Mouse (Mus musculus): ENCODE results near the gene Zfp605.
"Not testable (repeated sequence)": the region's sequence is repeated elsewhere in the genome, so short reads cannot be mapped to it uniquely, and the experiment has no call there.

The Zfp605 gene

DNA sequence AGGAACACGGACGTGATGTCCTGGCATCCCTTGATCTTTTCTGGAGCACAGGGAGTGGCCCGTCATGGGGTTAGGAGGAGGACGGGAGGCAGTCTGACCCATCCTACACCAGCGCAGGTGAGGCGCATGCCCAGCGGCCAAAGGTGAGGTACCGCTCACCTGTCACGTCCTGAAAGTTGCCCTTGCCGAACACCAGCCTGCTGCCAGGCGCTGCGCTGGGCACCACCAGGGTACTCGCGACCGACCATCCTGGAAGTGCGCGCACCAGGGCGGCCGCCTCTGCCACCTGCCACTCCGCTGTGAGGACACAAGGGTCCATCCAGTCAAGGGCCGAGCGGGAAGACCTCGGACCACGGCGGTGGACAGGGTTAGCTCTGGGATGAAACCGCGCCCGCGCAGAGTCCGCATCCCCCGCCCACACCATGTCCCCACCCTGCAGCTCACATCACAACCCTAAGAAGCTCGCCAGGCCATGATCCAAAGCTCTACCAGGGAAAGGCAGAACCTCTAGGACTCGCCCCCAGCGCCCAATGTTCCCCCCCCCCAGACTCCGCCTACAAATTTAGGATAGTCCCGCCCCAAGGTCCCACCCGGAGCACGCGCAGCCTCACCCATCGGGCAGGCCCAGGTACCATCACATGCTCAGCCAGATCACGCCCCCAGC lies 2.9 kb upstream of the Zfp605 start:
- no peak for DNase-seq (ENCODE audit: extremely low read depth, insufficient read length, low spot score)

DNA sequence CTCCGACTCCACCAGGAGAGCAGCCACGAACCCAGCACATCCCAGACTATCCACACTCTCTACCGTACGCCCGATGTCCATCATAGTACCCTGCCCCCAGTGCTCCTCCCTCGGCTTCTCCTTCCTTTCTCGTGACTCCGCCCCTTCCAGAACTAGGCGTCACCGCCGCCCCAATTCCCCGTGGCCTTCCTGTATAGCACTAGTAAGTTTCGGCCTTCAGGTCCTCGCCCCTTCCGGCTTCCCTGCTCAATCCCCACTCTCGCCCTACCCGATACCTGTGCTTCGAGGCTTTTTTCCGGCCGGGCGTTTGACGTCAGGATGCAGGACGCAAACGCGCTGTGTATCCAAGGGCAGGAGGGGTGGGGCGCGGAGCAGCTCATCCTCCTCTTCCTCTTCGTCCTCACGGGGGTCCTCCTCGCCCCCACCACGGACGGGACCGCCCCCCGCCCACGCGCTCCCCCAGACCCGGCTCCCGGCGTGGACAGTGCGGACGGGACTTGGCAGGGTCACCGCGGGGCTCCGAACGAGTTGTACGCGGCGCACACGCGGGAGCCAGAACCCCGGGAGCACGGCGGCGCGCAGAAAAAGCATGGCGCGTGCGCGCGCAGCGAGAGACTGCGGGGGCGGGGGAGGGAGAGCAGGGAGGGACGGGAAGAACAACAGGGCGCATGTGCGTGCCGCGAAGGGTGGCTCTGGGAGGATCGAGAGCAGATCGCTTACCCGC lies 2.1 kb upstream of the Zfp605 start, which contains the start of gene Gtpbp6:
Gene Gtpbp6, minus strand, starts transcription at position 617 of the 724 bp plus-strand sequence.
- peak; percentile 95 for DNase-seq (ENCODE audit: extremely low read depth, insufficient read length, low spot score)

DNA sequence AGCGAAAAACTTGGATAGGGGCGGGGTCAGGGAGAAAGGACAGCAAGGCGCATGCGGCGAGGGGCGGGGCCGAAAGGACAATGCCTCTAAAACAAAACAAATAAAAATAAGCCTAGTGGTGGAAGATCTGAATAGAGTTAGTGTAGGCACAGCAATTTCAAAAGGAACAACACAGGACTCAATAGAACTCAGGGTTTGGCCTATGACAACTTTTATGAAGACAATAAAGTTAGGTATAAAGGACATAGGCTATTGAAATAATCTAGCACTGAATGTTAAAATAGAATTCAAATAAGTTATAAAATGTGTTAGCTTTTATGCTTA lies 1.6 kb upstream of the Zfp605 start:
- no peak for DNase-seq (ENCODE audit: extremely low read depth, insufficient read length, low spot score)

DNA sequence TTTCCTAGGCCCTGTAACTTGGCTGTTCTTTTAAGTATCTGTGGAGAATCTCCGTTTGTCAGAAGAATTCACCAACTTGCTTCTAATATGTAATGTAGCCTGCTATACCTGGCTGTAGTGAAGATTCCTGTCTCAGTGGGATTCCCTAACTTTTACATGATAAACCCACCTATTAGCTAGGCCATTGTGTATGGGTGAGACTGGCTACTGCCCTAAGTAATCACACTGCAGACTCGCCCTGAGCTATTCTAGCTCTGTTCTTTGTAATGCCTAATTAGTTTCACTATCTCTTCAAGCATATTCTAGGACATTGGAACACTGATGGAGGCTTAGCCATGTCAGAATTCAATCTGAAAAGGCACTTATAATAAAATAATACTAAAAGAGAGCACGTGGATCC lies 12.5 kb downstream of the Zfp605 start:
- not testable (repeated sequence) for DNase-seq (ENCODE audit: extremely low read depth, insufficient read length, low spot score)

DNA sequence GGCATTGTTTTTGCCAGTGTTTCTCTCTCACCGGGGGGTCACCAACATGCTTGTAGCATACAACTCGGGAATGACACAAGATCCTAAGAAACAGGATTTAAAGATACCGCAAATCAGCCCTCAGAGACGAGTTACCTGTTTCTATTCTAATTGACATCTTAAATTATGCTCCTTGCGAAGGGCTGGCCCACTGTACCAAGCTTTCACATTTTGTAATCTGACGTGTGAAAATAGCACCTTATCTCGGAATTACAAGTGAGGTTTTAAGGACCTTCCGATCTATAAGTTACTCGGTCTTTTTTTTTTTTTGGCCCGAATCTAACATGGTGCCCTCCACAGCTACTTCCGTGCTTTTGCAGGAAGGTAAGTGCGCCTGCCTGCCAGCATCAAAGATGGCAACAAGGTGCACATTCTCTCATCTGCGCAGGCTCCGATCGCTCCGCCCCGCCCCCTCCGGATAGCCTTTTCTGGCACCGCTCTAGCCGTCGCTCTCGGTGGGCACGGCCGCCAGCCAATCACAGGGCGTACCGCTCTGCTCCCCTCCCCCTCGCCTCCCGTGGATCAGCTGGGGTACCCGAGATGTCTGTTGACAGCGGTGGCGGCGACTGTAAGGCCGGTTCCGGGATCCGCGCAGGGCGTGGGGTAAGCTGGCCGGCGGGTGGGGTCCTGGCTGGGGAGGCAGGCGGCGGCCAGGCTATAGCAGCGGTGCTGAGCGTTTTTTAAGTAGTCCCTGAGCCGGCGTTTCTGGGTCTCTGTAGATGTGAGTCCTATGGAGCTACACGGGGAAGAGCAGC lies 25.6 kb downstream of the Zfp605 start, which contains the start of gene Chfr:
Gene Chfr, plus strand, starts transcription at position 550 of the 794 bp plus-strand sequence.
- DNase-seq (ENCODE audit: extremely low read depth, insufficient read length, low spot score) = peak; percentile 98

DNA sequence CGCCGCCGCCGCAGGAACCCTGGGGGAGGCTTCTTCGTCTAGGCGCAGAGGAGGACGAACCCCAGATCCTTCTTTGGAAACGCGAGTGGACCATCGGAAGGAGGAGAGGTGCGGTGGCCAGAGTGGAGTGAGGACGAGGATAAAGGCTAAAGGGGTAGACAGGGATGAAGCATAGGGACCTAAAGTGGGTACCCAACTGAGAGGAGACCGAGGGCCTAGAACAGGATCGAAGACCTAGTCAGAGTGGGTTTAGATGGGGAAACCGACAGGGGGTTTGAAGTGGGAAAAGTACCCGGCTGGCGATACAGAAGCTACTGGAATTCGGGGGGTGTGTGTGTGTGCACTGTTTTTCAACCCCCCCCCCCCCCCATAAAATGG lies 26.2 kb downstream of the Zfp605 start:
- no peak for DNase-seq (ENCODE audit: extremely low read depth, insufficient read length, low spot score)

DNA sequence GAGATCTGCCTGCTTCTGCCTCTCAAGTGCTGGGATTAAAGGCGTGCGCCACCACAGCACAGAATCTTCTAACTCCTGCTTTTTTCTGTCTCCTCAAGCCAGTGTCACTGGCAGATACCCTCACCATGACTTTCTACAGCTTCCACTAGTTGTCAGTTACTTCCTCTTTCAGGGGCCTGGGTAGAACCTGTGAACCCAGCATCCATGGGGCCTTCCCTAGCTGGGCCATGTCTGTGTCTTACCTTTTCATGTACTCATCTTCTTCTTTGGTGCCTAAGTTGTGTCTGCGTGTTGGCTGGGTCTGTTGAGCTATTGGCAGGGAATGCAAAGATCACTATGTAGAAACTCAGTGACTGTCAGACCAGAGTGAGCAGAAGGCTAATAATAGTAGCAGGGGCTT lies 27.9 kb downstream of the Zfp605 start:
- no peak for DNase-seq (ENCODE audit: extremely low read depth, insufficient read length, low spot score)

DNA sequence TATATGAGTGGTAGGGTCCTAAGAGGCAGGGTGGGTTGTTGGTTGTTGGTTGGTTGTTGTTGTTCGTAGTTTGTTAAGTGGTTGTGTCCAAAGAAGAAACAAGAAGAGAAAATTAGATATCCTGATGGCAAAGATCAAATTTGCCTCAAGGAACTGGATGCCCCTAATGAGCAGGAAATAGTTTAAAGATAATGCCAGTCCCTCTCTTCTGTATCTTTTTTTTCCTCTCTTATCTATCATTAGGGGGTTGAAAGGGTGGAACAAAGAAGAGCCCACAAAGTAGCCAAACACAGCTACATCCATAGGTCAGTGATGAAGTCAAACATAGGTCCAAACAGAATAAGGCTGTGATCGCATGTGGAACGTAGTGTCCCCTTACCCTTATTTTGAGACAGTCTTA lies 29.4 kb downstream of the Zfp605 start:
- no peak for DNase-seq (ENCODE audit: extremely low read depth, insufficient read length, low spot score)

DNA sequence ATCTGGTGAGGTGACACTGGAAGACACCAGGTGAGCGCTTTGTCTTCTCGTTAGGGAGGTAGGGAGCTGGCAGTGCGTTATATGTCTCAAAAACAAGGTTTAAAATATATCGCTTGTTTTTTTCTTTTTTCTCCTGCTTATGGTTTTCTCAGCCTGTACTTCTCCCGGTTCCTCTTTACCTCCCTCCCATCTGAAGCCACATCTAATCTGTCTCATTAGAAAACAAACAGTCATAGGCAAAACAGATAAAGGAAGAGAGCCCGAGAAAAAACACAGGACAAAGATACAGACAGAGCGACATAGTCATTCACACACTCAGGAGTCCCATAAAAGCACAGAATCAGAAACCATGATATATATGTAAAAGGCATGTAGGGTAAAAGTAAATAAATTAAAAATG lies 30.5 kb downstream of the Zfp605 start:
- DNase-seq (ENCODE audit: extremely low read depth, insufficient read length, low spot score) = no peak

DNA sequence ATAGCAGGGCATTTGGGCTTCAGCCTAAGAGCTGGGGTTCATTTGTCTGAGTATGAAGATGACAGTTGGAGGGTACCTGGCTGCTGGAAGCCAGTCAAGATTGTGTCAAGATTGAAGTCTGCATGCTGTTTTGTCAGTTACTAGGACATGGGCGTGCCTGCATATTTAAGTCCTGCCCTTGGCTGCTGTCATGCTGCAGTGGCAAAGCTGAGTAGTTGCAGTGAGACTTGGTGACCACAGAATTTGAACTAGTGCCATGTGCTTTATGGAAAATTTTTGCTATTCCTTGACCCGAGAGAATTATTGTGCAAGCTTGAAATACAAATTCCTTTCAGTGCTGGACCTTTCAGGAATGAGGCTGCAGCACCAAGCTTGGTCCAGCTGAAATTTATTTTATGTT lies 32.4 kb downstream of the Zfp605 start:
- DNase-seq (ENCODE audit: extremely low read depth, insufficient read length, low spot score) = peak; percentile 35

DNA sequence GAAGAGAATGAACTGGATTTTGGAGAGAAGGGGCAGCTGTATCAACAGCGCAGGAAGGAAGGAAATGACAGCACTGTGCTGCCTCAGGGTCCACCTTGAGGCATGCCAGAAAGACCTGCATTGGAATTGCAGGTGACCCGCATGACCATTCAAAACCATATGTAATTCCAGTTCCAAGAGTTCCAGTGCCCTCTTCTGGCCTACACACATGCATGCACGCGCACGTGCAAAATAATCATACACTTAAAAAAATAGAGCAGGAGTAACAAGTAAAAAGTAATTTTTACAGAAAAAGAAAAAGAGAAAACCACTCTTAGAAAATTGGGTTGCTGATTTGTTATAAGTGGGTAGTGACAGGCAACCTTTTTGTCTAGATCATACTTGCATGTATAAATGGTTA lies 33.1 kb downstream of the Zfp605 start:
- no peak for DNase-seq (ENCODE audit: extremely low read depth, insufficient read length, low spot score)

DNA sequence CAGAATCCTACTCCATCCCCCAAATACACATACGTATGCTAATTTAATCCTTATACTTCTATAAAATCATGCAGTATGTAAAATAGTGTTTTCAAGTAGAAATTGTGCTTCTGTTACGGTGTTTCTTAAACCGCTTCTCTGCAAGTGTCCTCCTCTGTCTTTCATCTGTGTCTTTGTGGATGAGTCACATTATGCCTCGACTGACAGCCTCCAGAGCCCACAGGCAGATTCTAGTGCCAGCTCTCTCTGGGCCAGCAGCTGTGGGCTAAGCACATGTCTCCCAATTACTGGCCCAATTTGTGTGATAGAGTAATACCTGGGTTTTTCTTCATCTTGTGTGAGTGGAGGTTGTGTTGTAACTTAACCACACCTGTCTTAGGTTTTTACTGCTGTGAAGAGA lies 59.5 kb downstream of the Zfp605 start:
- no peak for DNase-seq (ENCODE audit: extremely low read depth, insufficient read length, low spot score)

DNA sequence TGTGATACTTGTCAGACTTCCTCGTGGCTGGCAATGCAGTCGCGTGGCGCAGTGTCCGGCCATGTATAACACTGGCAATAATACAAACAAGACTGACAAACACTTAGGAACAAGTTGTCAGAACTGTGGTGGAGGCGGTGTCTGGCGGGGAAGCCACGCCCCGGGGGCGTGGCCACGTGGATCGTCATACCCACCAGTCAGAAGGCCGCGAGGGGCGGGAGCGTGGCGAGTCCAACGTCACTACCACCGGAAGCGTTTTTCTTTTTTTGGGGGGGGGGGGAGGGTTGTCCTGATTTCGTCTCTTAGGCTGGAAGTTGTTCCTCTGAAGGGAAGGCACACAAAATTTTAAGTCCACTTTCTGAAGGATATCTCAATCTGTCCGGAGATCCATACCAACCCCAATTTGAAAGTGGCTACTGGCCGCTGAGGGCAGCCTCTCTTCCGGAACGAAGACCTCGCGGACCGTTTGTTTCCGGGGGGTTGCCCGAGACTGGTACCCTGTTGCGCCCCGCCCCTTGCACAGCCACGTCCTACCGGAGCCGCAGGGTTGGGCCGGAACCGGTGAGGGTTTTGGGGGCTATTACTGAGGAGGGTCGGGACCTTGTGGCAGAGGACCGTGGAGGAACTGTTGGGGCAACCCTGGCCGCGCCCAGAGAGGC lies 66.6 kb downstream of the Zfp605 start, which contains the start of gene Golga3:
Gene Golga3, plus strand, starts transcription at position 340 of the 659 bp plus-strand sequence.
- peak; percentile 95 for DNase-seq (ENCODE audit: extremely low read depth, insufficient read length, low spot score)

DNA sequence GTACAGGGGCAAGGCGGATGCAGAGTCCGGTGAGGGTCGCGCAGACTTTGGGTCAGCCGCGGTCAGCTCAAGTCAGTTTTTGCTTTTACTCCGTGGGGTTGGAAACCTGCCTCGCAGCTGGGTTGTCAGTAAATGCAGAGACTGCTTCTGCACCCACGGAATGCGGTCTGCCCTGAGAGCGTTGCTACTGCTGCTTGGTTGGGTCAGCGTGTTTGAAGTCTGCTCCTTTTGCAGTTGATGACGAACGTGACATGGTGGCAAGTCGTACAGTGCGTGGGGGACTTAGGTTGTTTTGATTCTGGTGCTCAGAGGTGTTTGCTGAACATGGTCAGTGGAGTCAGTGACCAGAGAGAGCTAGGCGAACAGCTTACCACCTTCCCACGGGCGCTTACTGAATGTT lies 67.1 kb downstream of the Zfp605 start:
- no peak for DNase-seq (ENCODE audit: extremely low read depth, insufficient read length, low spot score)

DNA sequence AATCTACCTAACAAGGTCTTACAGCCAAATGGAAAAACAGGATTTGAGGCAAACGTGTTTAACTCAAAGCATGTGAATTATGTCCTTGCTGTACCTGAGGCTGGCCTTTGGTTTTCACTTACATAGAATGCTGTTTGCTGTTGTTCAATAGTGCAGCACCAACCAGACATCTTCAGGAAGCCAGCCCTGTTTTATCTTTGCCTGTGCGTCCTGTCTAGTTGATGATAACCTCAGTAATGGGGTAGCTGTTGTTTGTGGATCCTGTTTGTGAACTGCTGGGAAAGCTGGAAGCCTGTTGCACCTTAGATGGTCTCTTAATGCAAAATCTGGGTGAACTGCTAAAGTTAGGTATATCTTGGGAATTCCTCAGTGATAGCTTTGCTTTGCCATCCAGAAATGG lies 68.7 kb downstream of the Zfp605 start:
- DNase-seq (ENCODE audit: extremely low read depth, insufficient read length, low spot score) = no peak

Measured in 3134 (cell line).